Mouse (Mus musculus) urinary bladder, adult 18-20 months (tissue): ENCODE measurements around the gene Vrk1.

Experiments
- DNase-seq, 2 experiments: peaks; one replicate each; pipeline ENCODE4 v3.0.0; 2022; ENCODE audit warnings: low spot score in 2 of 2, mixed read lengths in 2 of 2

Gene Vrk1

GRCm38 (mm10) chr12:106115070-106115891 lies 105.3 kb downstream of the Vrk1 start:
- peak in 1 of 2 experiments; percentile 5 for DNase-seq

DNA sequence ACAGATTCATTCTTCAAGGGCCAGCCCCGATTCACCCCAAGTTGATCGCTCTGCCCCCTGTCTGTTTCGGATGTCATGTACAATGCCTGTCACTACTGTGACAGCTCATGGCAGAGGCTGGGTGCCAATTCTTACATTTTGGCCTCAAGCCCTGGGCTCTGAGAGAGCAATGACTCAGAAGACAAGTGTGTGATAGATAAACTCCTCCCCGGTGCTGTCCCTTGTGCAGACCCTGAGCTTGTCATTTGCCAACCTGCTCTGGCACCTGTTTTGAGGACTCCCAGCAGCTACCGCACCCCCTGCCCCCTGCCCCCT lies 105.8 kb downstream of the Vrk1 start:
- DNase-seq: no peak

DNA sequence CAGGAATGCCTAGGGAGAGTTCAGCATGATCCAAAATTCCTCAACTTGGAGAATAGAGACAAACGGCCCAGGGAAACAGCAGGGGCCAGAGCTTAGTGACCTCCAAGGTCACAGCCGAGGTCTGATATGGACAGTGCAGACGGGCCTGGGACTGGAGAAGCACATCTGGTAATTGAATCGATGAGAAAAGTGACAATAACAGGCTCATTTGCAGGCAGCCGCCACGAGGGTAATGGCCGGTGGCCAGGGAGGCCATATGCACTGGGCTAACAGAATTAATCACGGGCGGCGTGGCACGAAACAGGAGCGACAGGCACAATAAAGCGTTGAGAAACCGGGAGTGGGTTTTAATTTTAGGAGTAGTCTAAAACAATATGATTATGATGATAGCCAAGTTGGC lies 113.2 kb downstream of the Vrk1 start:
- DNase-seq: no peak

DNA sequence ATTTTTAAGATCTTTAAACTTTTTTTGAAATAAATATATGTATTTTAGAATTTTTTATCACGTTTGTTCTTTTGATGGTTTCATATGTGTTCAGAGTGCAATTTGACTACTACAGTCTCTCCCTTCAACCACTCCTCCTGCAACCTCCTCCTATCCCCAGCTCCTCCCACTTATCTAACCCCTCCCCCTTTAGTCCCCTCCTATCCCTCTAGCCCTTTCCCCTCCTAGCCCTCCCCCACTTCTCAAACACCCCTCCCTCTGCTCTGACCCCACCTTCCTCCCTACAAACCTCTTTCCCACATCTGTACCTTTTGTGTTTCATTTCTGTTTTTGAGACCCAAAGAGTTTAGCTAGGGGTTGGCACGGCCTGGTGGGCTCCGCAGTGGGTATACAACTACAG lies 114.6 kb downstream of the Vrk1 start:
- DNase-seq: no peak
